Mouse (Mus musculus) forebrain, embryonic 15.5 days (tissue): ENCODE results near the gene Serpinh1. TPM values are rescaled to one million over a fixed set of nuclear protein-coding genes. Genes with fewer than 3 reads are reported as not detected.

Experiments used
- polyA plus RNA-seq: library from polyadenylated mRNA; unstranded; fragments of >200 nt; fragmentation: Nextera tagmentation; extraction: Ambion mirVana; gene quantifications from 2 replicates; pipeline ENCODE4 v1.2.1, GENCODE M21; 2015

Serpinh1 gene
- polyA plus RNA-seq, 1 experiment from 2014 or later = 210 TPM

Other genes with a start within 250 kb of the Serpinh1 start
- gene Uvrag, start 212.1 kb downstream of the Serpinh1 start, polyA plus RNA-seq = 17.2 and 17.3 TPM in 2 replicates
- 14.9 and 15.1 TPM in 2 replicates for gene Dgat2, start 170.5 kb downstream of the Serpinh1 start, polyA plus RNA-seq
- gene Mogat2, start 114.6 kb downstream of the Serpinh1 start, polyA plus RNA-seq = 1.2 and 1.7 TPM in 2 replicates
- gene Map6, start 85.8 kb downstream of the Serpinh1 start, polyA plus RNA-seq = 77.8 and 80.9 TPM in 2 replicates
- 40.0 and 41.8 TPM in 2 replicates for gene Gdpd5, start 28.2 kb upstream of the Serpinh1 start, polyA plus RNA-seq
- 3.8 and 7.1 TPM in 2 replicates for gene Klhl35, start 112.8 kb upstream of the Serpinh1 start, polyA plus RNA-seq
- gene Rps3, start 130.5 kb upstream of the Serpinh1 start, polyA plus RNA-seq = 553 and 561 TPM in 2 replicates
- gene Arrb1, start 182.2 kb upstream of the Serpinh1 start, polyA plus RNA-seq = 14.3 and 15.1 TPM in 2 replicates